Mouse (Mus musculus) erythroblast, embryonic 14.5 days (primary cell): ENCODE measurements around the gene Pelo.

Experiments
- GATA1 ChIP-seq: IDR thresholded peaks from 2 replicates; pipeline ENCODE4 v1.6.1; 2012; ENCODE audit warnings: low read length, inconsistent platforms, mixed read lengths
- TAL1 ChIP-seq: IDR thresholded peaks from 3 replicates; pipeline ENCODE4 v1.6.1; 2012; ENCODE audit warnings: low read length, inconsistent platforms, mixed read lengths

DNA sequence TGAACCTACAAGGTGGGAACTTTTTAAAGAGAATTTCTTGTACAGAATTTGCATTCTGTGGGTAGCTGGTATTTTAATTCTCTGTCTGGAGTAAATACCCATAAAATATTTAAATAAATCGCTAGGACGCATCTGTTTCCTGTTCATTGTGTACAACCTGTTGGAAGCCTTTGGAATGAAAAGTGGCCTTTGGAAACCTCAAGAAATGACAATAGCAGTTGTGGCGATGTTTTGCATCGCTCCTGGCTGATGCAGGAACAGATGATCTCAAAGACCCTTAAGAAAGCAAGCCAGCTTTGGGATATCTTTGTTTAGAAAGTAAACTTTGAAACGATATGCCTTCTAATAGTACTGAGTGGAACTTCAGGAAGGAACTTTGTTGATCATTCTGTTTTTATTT is 28.8 kb upstream of the Pelo start:
- TF ChIP-seq TAL1 (no peak), GATA1 (no peak)
